Mouse (Mus musculus) brown adipose tissue, adult 24 weeks (tissue): ENCODE results near the gene Dhx57. TPM values are rescaled to one million over a fixed set of nuclear protein-coding genes. Genes with fewer than 3 reads are reported as not detected.

ENCODE experiments used
- H3K27ac ChIP-seq: fragments of 200-500 bp; replicated peaks from 2 replicates; pipeline ENCODE4 v1.5.1; 2012; ENCODE audit warnings: low read depth, mild to moderate bottlenecking, low read length
- H3K4me1 ChIP-seq: fragments of 200-500 bp; 2 replicates; pipeline ENCODE4 v1.6.1; 2012; ENCODE audit warnings: low read length, mixed read lengths; ENCODE audit not compliant: control insufficient read depth, insufficient read depth, insufficient read length
- H3K4me3 ChIP-seq: fragments of 200-500 bp; 2 replicates; pipeline ENCODE4 v1.5.1; 2012; ENCODE audit warnings: low read depth, mild to moderate bottlenecking, low read length, moderate library complexity; ENCODE audit not compliant: insufficient read depth
- polyA plus RNA-seq: library from polyadenylated mRNA; stranded (reverse); fragments of >200 nt; gene quantifications from 2 replicates; pipeline ENCODE4 v1.2.4, GENCODE M21; 2012; ENCODE audit not compliant: missing spikeins, insufficient read depth, insufficient read length

Dhx57 gene
- polyA plus RNA-seq, result 4.5 and 4.8 TPM in 2 replicates

DNA sequence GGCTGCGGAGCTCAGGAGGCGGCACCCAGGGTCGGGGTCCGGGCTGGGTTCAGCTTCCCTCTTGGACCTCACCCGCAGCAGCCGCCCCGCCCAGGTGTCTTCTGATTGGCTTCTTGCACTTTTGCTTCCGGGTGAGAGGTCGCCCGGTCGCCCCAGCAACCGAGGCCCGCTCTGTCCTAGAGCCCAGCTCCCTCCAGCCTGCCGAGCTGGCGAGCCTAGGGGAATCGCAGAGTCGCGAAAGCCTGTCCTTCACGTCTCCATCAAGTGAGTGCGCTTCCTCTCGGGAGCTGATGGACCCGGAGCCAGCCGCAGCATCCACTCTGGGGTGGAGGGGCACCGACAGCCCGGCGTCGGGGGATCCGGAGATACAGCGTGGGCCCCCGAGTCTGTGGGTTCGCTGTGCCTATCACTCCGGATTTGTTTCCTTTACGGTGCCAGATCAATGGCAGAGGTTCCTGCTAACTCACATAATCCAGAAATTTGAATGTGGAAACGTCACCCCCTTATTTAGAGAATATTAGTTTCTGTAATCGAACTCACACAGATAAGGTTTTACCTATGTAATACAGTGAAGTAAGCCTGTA, at the start of gene Dhx57, which contains the start of gene Morn2:
Gene Dhx57, minus strand, starts transcription at position 403 of the 584 bp plus-strand sequence.
Gene Morn2, plus strand, starts transcription at position 130 of the 584 bp plus-strand sequence.
- Histone ChIP-seq H3K4me1 (no peaks in the 10 kb centered on the region), H3K27ac (peak within 1 kb of the TSS; percentile 53)

DNA sequence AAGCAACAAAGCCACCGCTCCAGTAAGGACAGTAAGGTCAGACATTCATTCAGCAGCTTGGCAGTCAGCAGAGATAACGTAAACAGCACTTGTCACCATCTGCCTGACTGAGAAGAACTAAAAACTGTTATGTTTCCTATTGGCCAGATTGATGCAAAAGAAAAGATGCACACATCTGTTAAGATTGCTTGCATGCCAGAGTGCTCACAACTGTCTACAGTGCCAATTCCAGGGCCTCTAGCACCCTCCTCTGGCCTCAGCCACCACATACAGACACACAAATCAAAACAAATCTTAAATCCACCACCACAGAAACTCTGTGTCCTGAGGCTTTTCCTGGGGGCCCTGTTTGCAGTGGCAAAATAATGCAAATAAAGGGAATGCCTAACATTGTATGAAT, 42.1 kb upstream of the Dhx57 start:
- Histone ChIP-seq H3K4me3 (no peak overlapping the region), H3K27ac (no peak overlapping the region), H3K4me1 (no peaks in the 10 kb centered on the region)

More for the DNA sequence above, at the start of gene Dhx57, which contains the start of gene Morn2:
- H3K4me3 ChIP-seq, result peak within 1 kb of the TSS; percentile 96

DNA sequence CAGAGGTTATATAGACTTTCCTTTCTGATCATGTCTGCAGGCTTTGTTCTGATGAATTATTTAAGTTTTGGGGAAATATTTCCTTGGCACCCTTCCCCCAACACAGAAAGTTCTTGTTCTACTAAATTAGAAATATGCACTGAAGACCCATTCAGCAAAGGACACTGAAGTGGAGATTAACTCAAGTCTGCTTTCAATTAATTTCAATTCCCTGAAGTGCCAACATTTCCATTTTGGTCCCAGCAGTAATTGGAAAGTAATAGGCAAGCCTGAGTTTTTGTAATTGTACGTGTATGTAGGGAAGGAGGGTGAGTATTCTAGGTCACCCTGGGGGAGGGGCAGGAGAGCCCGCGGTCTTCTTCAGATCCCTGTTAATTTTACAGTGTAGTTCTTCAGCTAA, 36.2 kb upstream of the Dhx57 start:
- Histone ChIP-seq H3K4me1 (peaks cover 2% of the 10 kb centered on the region), H3K4me3 (no peak overlapping the region), H3K27ac (no peak overlapping the region)

DNA sequence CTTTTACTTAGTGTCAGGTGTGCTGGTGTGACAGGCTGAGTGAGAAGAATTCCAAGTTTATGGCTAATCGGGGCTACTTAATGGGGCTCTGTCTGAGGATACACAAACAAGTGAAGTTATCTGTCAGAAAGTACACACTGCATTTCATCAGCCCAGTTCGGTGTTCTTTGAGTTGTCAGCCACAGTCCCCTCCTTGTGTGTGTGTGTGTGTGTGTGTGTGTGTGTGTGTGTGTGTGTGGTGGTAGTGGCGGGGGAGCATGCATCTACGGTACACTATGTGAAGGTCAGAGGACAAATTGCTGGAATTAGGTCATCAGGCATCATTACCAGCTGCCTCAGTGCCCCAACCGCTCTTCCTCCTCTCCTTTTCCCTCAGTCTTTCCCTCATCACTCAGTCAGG, 35.2 kb upstream of the Dhx57 start:
- peaks cover 2% of the 10 kb centered on the region for H3K4me1 ChIP-seq
- no peak overlapping the region for H3K4me3 ChIP-seq
- H3K27ac ChIP-seq, result no peak overlapping the region

DNA sequence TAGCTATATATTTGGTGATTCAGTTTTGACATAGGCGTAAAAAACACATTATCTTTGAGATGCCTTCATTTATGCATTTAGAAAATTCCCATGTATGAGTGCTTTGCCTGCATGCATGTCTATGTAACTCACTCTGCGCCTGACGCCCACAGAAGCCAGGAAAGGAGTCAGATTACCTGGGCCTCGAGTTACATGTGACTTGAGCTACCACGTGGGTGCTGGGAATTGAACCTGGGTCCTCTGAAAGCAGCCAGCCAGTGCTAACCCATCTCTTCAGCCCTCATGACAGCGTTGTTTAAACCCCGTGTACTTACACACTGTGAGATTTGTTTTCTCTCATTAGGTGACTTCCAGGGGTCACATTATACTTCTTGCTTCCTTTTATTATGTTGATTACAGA, 34.2 kb upstream of the Dhx57 start:
- Histone ChIP-seq H3K4me1 (peaks cover 2% of the 10 kb centered on the region), H3K4me3 (no peak overlapping the region), H3K27ac (no peak overlapping the region)

DNA sequence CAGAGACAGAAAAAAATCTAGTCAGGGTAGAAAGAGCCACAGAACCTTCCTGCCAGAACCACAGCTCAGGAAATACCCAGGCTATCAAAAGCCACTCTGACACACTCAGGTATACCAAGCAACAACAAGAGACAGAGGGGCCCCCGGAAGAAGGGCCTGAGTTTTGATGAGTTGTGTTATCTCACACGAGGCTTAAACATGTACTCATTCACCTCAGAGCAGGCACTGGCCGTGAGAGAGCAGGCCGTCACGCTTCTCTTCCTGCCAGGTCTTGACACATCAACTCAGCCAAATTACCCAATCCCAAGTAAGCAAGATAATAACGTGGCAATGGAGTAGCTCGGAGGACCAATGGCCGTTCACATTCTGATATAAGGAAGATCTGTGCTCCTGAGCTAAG, 33.4 kb upstream of the Dhx57 start:
- H3K4me1 ChIP-seq, result peaks cover 2% of the 10 kb centered on the region
- H3K27ac ChIP-seq, result no peak overlapping the region; the same call in 1 of the 2 replicates
- no peak overlapping the region for H3K4me3 ChIP-seq

DNA sequence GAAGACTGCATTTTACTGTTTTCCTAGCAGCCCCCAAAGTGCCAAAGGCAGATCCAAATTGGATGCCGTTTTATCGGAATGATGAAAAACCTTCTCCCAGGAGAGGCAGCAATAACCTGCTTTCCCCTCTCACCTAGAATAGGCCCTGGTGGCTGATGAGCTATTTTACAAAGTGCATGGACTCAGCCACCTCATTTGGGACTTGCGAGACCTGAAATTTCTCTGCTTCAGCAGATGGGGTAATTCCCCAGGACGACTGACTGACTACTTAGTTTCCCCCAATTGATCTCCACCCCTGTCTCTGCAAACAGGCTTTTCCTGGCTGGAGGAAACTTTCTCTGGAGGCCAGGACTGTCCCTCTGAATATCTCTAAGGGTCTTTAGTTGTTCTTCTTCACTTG, 32.7 kb upstream of the Dhx57 start:
- Histone ChIP-seq H3K4me3 (no peak overlapping the region), H3K27ac (no peak overlapping the region), H3K4me1 (peaks cover 2% of the 10 kb centered on the region)

DNA sequence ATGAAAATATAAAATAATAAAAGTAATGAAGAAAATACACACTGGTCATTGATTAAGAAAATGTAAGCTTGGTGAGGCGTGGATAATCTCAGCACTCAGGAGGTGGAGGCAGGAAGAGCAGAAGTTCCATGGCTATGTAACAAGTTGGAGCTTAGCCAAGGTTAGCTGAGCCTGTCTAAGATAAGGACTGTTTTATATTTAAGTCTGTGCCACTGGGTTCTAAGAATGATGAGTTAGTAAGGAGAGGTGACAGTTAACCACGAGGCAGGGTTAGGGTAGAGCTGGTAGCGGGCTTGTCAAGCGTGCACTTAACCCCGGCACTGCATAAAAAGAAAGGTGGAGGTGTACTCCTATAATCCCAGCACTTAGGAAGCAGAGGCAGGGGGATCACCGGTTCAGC, 32.0 kb upstream of the Dhx57 start:
- no peak overlapping the region for H3K27ac ChIP-seq
- H3K4me1 ChIP-seq, result peaks cover 2% of the 10 kb centered on the region
- H3K4me3 ChIP-seq, result no peak overlapping the region

DNA sequence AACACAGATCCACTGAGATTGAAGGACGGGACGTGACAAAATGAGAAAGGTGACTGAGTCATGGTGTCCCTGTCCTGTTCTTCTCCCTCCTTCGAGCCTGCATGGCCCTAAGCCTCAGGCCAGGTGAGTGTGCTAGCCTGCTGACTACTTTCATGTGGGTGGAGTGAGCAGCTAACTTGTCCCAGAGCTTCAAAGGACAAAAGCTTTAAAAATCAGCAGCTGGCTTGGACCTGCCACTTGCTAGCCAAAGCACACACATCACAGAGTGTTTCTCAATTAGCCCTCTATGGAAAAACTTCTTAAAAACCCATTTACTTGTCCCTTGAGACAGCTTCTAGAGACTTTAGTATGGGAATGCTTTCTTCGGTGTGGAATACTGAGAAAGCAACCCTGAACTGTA, 22.1 kb upstream of the Dhx57 start:
- H3K4me1 ChIP-seq, result no peaks in the 10 kb centered on the region
- H3K27ac ChIP-seq, result no peak overlapping the region
- no peak overlapping the region for H3K4me3 ChIP-seq

DNA sequence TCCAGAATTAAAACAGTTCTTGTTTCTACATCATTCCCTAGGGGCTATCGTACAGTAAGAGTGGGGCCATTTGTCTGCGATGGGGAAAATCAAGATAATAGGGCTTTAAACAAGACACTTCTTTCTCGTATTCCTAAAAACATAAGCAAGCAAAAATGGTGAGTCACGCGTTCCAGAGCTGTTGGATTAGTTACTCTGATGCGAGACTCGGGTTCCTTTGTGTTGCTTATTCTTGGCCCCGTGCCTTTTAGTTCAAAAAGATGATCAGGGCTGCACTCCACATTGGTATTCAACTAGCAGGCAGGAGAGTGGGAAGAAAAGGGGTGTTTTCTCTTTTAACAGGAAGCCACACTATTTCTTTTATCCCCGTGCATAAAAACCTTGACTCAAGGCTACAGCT, 21.5 kb upstream of the Dhx57 start:
- H3K27ac ChIP-seq, result no peak overlapping the region

DNA sequence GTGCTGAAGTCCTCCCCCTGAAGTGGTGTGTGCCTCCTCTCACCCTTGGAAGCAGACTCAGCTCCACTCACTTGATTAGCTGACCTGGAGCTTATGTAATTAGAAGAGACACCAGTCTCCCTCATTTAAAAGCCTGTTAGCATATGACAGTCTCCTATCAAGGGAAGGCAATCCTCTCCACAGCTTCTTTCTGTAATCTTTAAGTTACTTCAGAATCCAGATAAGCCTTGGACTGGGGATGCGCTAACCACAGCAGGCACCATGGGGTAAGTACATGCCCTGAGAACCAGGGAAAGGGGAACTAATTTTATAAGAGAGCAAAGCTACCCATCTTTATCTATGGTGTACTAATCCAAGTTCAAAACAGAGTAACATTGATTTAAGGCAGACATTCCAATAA, 17.0 kb upstream of the Dhx57 start, which contains the start of gene Arhgef33:
Gene Arhgef33, plus strand, starts transcription at position 157 of the 400 bp plus-strand sequence.
- Histone ChIP-seq H3K4me1 (no peaks in the 10 kb centered on the region), H3K27ac (no peak within 1 kb of the TSS), H3K4me3 (no peak within 1 kb of the TSS)

More for the DNA sequence above, 21.5 kb upstream of the Dhx57 start:
- Histone ChIP-seq H3K4me3 (no peak overlapping the region), H3K4me1 (no peaks in the 10 kb centered on the region)

DNA sequence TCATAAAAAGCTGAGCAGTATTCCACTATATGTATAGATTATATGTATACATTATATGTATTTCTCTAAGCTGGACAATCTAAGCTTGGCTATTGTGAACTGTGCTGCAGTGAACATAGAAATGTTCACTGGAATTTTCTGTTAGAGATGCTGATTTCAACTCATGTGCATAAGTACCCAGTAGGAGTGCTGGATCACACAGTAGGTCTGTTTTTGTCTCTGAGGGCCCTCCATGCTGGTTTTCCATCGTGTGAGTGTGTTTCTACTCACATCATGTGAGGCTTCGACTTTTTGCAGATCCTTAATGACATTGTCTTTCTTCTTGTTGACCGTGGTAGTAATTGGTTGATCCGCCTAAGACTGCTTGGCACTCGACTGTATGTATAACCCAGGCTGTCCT, 8.6 kb upstream of the Dhx57 start:
- Histone ChIP-seq H3K4me1 (no peaks in the 10 kb centered on the region), H3K27ac (no peak overlapping the region), H3K4me3 (no peak overlapping the region)

DNA sequence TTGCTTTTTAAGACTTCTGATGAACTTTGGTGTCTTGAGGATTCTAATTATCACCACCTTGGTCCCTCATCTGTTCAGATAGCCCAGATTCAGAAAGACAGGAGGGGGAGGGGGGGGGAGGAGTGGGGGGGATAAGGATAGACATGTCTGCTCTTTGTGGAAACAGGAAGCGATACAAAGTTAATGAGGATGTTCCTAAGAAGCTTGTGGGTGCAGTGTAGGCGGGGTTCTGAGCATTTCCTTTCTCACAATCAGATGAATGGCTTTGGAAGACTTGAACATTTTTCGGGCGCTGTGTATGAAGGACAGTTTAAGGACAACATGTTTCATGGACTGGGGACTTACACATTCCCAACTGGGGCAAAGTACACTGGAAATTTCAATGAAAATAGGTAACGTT, 5.0 kb upstream of the Dhx57 start:
- Histone ChIP-seq H3K4me1 (no peaks in the 10 kb centered on the region), H3K27ac (no peak overlapping the region), H3K4me3 (no peak overlapping the region)

DNA sequence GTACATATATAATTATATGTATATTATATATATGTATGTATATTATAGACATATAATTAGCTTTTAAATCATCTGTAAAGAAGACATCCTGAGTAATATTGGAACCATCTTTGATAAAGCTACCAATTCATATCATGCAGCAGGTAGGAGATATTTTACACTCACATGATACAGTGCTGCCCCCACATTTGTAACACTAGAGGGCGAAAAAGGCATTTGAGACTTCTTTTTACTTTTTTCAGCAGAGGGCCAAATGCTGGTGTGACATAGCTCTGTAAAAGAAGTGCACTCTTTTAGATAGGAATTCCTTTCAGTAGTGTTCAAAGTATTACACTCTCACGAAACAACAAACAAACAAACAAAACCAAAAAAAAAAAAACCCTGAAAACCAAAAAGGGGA, 872 bp upstream of the Dhx57 start:
- H3K4me1 ChIP-seq, result no peaks in the 10 kb centered on the region
- H3K27ac ChIP-seq, result no peak overlapping the region
- H3K4me3 ChIP-seq, result no peak overlapping the region

DNA sequence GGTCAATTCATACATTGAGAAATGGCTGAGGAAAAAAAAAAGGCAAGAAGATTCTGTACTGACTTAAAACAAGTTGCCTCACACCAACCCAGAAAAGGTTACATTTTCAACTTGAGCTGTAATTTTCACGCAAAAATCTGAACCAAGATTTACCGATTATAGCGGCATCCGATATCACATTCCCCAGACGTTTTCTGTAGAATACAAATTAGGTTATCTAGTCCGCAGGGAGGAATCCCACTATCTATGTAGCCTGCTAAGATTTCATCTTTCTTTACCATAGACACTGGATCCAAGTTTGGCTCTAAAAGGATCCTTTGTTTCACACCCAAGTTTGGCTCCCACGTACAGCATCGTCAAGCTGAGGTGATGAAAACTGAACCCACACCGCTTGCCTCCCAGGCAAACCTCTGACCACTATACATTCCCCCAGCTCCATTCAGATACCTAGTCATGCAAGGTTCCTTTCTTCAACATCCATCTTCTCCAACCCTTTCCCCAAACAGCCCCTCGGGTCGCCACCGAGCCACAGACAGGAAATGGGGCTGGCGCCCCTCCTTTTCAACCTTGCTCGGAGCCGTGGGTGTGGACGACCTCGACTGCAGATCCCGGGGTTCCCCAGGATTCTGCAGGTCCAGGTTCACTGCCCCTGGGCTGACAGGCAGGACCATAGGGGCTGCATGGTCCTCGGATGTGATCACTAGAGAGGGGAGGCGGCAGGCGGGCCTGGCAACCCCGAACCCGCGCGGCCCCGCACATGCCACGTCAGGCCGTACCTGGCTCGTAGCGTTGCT, 799 bp downstream of the Dhx57 start:
- Histone ChIP-seq H3K4me1 (no peaks in the 10 kb centered on the region), H3K4me3 (peak overlapping the region; percentile 96), H3K27ac (peak overlapping the region; percentile 53)

DNA sequence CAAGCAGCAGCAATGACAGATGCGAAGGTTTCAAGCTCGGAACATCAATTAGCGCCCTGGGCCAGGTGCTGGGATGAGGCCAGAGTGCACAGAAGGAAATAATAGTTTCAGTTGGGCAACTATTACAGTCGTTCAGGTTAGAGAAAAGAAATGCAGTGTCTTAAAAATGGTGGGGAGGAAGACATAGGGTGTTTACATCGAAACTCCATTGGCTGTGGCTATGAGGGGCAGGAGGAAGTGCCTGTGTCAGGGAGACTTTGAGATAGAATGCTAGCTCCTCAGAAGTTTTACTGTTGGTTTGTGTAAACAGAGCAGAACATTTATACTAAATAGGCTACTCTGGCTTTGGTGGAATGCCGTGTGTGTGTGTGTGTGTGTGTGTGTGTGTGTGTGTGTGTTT, 2.3 kb downstream of the Dhx57 start:
- no peak overlapping the region for H3K4me3 ChIP-seq
- H3K4me1 ChIP-seq, result 0 out of 2 replicates have a peak, but pooled peaks cover 3% of the 10 kb centered on the region
- no peak overlapping the region for H3K27ac ChIP-seq
